Mouse (Mus musculus): Measurements from ENCODE around the gene Pecam1. TPM values are rescaled to one million over a fixed set of nuclear protein-coding genes. Genes with fewer than 3 reads are reported as not detected.

Gene Pecam1
- polyA plus RNA-seq, 1 experiment, result 10.7 TPM

DNA sequence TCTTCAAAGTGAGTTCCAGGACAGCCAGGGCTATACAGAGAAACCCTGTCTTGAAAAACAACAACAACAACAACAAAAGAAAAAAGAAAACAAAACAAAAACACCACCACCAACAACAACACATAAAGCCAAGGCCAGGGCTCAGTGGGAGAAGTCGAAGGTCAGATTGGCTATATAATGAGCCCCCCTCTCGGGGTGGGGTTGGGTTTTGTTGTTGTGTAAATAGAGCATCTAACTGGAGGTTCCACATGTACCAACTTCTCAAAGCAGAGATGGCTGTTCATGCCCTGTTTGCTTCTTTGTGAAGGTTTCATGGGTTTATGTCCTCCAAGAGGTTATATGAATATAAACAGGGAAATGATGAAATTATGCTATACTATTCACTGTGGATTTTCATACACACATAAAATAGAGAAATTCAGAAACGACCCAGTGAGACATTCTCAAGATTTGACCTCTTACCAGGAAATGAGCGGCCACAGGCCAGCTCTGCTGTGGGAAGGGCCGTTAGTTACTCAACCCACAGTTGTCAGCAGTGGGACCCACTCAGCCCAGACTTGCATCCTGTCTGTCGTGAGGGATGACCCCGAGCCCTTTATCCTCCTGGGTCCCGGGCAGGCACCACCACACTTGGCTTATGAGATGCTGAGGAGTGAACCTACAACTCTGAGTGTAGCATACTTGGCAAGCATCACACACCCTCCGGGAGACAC is 45.9 kb downstream of the Pecam1 start:
- Histone ChIP-seq H3K36me3 (ENCODE audit: control insufficient read depth, insufficient read depth, low read length) (no peaks in the 10 kb centered on the region), H3K27ac (ENCODE audit: insufficient read depth, low read depth, low read length) (no peak overlapping the region), H3K4me1 (ENCODE audit: control insufficient read depth, insufficient read depth, insufficient read length, low read length) (peaks cover 11% of the 10 kb centered on the region), H3K4me3 (ENCODE audit: low read depth, low read length) (no peak overlapping the region), H3K27me3 (ENCODE audit: control insufficient read depth, insufficient read depth, low read length) (no peaks in the 10 kb centered on the region)
- 75% methylated on average over 9 of the region's 9 CpGs for WGBS
- no peak for TF ChIP-seq CTCF (IDR thresholded peaks at IDR 0.05; ENCODE audit: extremely low read depth, insufficient read length, insufficient replicate concordance, low read depth, low read length)
- TF ChIP-seq POLR2A (IDR thresholded peaks at IDR 0.05; ENCODE audit: low read depth, low read length), result no peak

DNA sequence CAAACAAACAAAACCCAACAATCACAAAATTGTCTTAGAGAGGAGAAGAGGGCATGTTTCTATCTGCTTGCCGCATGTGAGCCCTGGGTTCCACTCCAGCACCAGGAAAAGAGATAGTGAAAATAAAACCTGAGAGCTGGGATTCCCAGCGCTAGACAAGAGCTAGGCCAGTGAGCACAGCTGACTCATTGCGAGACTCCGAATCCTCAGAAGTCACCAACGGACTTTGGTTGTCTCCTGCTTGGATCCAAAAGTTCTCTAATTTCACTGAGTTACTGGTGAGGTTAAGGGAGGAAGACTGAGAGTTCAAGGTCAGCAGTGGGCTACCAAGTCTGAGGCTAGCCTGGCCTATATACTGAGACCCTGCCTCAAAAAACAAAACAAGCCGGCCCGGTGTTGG is 46.5 kb downstream of the Pecam1 start:
- Histone ChIP-seq H3K4me3 (ENCODE audit: low read depth, low read length) (no peak overlapping the region), H3K27ac (ENCODE audit: insufficient read depth, low read depth, low read length) (no peak overlapping the region), H3K4me1 (ENCODE audit: control insufficient read depth, insufficient read depth, insufficient read length, low read length) (peaks cover 7% of the 10 kb centered on the region), H3K27me3 (ENCODE audit: control insufficient read depth, insufficient read depth, low read length) (no peaks in the 10 kb centered on the region), H3K36me3 (ENCODE audit: control insufficient read depth, insufficient read depth, low read length) (no peaks in the 10 kb centered on the region)
- 68% methylated on average over 7 of the region's 7 CpGs for WGBS
- TF ChIP-seq POLR2A (IDR thresholded peaks at IDR 0.05; ENCODE audit: low read depth, low read length) (no peak), CTCF (IDR thresholded peaks at IDR 0.05; ENCODE audit: extremely low read depth, insufficient read length, insufficient replicate concordance, low read depth, low read length) (no peak)

DNA sequence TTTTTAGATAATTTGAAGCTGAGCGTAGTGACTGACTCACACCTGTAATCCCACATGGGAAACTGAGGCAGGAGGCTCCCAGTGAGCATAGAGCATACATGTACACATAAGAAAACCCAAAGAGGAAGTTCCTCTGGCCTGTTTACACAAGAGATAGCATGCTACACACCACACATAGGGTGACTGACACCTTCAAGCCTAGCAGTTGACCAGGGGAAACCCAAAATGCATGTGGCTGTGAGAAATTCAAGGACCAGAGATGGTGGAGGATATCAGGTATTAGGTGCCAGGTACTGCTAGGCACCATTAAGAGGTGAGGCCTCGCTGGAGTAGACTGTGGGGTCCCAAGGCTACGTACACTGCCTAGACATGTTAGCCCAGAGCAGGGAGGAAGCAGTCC is 47.8 kb downstream of the Pecam1 start:
- TF ChIP-seq POLR2A (IDR thresholded peaks at IDR 0.05; ENCODE audit: low read depth, low read length), result no peak
- no peak for TF ChIP-seq CTCF (IDR thresholded peaks at IDR 0.05; ENCODE audit: extremely low read depth, insufficient read length, insufficient replicate concordance, low read depth, low read length)
- Histone ChIP-seq H3K4me3 (ENCODE audit: low read depth, low read length) (no peak overlapping the region), H3K27me3 (ENCODE audit: control insufficient read depth, insufficient read depth, low read length) (no peaks in the 10 kb centered on the region), H3K36me3 (ENCODE audit: control insufficient read depth, insufficient read depth, low read length) (no peaks in the 10 kb centered on the region), H3K27ac (ENCODE audit: insufficient read depth, low read depth, low read length) (no peak overlapping the region), H3K4me1 (ENCODE audit: control insufficient read depth, insufficient read depth, insufficient read length, low read length) (no peaks in the 10 kb centered on the region; the same call in none of the 2 replicates)
- WGBS, result 86% methylated on average over 3 of the region's 3 CpGs

DNA sequence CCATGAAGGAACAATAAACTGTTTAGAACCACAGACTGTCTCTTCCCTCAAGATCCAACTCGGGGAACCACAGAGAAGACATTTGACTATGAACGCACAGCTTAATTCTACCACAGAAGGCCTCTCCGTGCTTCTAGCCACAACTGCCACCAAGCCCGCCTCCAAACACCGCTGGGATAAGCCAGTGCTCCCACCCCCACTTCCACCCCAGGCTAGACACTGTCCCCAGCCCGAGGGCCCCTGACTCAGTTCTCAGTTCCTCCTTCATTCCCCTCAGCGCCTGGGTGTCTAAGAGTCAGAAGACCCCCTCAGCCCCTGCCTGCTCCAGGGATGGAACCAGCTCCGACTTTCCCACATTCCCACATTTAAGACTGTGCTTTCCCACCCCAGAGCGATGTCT is 48.8 kb downstream of the Pecam1 start:
- Histone ChIP-seq H3K27ac (ENCODE audit: insufficient read depth, low read depth, low read length) (no peak overlapping the region), H3K27me3 (ENCODE audit: control insufficient read depth, insufficient read depth, low read length) (no peaks in the 10 kb centered on the region), H3K36me3 (ENCODE audit: control insufficient read depth, insufficient read depth, low read length) (no peaks in the 10 kb centered on the region), H3K4me3 (ENCODE audit: low read depth, low read length) (no peak overlapping the region), H3K4me1 (ENCODE audit: control insufficient read depth, insufficient read depth, insufficient read length, low read length) (no peaks in the 10 kb centered on the region; the same call in 1 of the 2 replicates)
- WGBS, result 75% methylated on average over 9 of the region's 9 CpGs
- TF ChIP-seq CTCF (IDR thresholded peaks at IDR 0.05; ENCODE audit: extremely low read depth, insufficient read length, insufficient replicate concordance, low read depth, low read length) (no peak), POLR2A (IDR thresholded peaks at IDR 0.05; ENCODE audit: low read depth, low read length) (no peak)

DNA sequence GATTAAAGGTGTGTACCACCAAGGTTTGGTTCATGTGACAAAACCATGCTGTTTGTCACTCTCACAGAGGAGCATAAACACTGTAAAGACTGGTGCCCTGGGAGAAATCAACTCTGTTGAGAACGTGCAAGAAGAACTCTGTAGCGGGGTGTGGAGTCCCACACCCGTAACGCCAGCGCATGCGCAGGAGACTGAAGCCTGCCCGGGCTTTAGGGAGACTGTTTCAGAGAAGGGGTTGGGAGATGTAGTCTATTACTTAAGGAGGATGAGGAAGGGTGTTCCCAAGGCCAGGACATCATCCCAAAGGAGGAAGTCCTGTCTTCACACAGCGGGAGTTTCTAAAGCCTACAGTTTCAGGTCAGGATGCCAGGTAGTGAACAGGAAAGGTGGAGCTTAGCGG is 51.3 kb downstream of the Pecam1 start:
- Histone ChIP-seq H3K27ac (ENCODE audit: insufficient read depth, low read depth, low read length) (no peak overlapping the region), H3K36me3 (ENCODE audit: control insufficient read depth, insufficient read depth, low read length) (no peaks in the 10 kb centered on the region), H3K4me3 (ENCODE audit: low read depth, low read length) (no peak overlapping the region), H3K4me1 (ENCODE audit: control insufficient read depth, insufficient read depth, insufficient read length, low read length) (no peaks in the 10 kb centered on the region; the same call in 1 of the 2 replicates), H3K27me3 (ENCODE audit: control insufficient read depth, insufficient read depth, low read length) (no peaks in the 10 kb centered on the region)
- 94% methylated on average over 9 of the region's 9 CpGs for WGBS
- no peak for TF ChIP-seq CTCF (IDR thresholded peaks at IDR 0.05; ENCODE audit: extremely low read depth, insufficient read length, insufficient replicate concordance, low read depth, low read length)
- no peak for TF ChIP-seq POLR2A (IDR thresholded peaks at IDR 0.05; ENCODE audit: low read depth, low read length)

DNA sequence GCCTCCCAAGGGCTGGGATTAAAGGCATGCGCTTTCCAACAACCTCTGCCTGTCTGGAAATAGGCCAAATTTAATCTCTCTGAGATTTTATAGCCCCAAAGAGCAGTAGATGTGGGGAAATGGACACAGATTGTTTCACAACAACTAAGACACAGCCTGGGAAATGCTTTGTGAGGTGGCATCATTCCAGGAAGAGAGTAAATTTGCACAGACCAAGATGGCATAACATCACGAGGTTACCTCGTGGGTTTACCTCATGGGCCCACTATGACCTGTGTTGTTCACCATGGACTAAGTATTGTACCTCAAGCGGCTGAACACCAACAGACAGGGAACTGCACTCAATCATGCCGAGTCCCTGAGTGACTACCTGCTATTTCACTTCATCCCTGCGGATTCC is 52.1 kb downstream of the Pecam1 start:
- Histone ChIP-seq H3K36me3 (ENCODE audit: control insufficient read depth, insufficient read depth, low read length) (no peaks in the 10 kb centered on the region), H3K4me1 (ENCODE audit: control insufficient read depth, insufficient read depth, insufficient read length, low read length) (no peaks in the 10 kb centered on the region; the same call in 1 of the 2 replicates), H3K4me3 (ENCODE audit: low read depth, low read length) (no peak overlapping the region), H3K27ac (ENCODE audit: insufficient read depth, low read depth, low read length) (no peak overlapping the region), H3K27me3 (ENCODE audit: control insufficient read depth, insufficient read depth, low read length) (no peaks in the 10 kb centered on the region)
- TF ChIP-seq POLR2A (IDR thresholded peaks at IDR 0.05; ENCODE audit: low read depth, low read length) (no peak), CTCF (IDR thresholded peaks at IDR 0.05; ENCODE audit: extremely low read depth, insufficient read length, insufficient replicate concordance, low read depth, low read length) (no peak)
- 61% methylated on average over 6 of the region's 6 CpGs for WGBS

DNA sequence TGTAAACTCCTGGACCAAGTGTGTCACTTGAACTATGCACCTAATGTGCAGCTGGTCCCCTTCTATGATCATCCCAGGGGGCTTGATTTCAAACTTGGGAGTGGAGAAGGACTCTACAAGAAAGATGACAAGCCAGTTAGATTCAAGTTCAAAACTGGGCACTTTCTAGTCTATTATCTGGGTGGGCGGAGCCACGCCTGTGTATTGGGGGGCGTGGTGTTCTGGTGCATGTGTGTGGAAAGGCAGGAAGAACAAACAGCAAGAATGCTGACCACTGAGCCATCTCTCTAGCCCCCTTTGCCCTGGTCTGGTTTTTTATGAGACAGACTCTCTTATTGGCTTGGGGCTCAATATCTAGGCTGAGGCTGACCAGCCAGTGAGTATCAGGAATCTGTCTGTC is 54.5 kb downstream of the Pecam1 start:
- no peaks in the 10 kb centered on the region for H3K36me3 ChIP-seq (ENCODE audit: control insufficient read depth, insufficient read depth, low read length)
- H3K4me1 ChIP-seq (ENCODE audit: control insufficient read depth, insufficient read depth, insufficient read length, low read length), result no peaks in the 10 kb centered on the region
- H3K4me3 ChIP-seq (ENCODE audit: low read depth, low read length), result no peak overlapping the region
- TF ChIP-seq CTCF (IDR thresholded peaks at IDR 0.05; ENCODE audit: extremely low read depth, insufficient read length, insufficient replicate concordance, low read depth, low read length), result no peak
- TF ChIP-seq POLR2A (IDR thresholded peaks at IDR 0.05; ENCODE audit: low read depth, low read length), result no peak
- WGBS, result 70% methylated on average over 3 of the region's 3 CpGs
- H3K27ac ChIP-seq (ENCODE audit: insufficient read depth, low read depth, low read length), result no peak overlapping the region
- no peaks in the 10 kb centered on the region for H3K27me3 ChIP-seq (ENCODE audit: control insufficient read depth, insufficient read depth, low read length)

All from small intestine, adult 2 months (tissue).